Mouse (Mus musculus) spleen, adult 18-20 months (tissue): Measurements from ENCODE around the gene Slc25a30.
"Not testable (repeated sequence)": the region's sequence is repeated elsewhere in the genome, so short reads cannot be mapped to it uniquely, and the experiment has no call there.

Experiments
- DNase-seq, 2 experiments: peaks; one replicate each; pipeline ENCODE4 v3.0.0; 2022; ENCODE audit warnings: mixed read lengths in 2 of 2

Gene Slc25a30

GRCm38 (mm10) chr14:75790411-75790996 is 3.7 kb upstream of the Slc25a30 start:
- DNase-seq, result no peak

- DNase-seq, result no peak
Measured at GRCm38 (mm10) chr14:75789291-75789690, 2.5 kb upstream of the Slc25a30 start.

GRCm38 (mm10) chr14:75787794-75788175 is 948 bp upstream of the Slc25a30 start:
- no peak for DNase-seq

- no peak for DNase-seq
Measured at GRCm38 (mm10) chr14:75786424-75786867, 391 bp downstream of the Slc25a30 start.

GRCm38 (mm10) chr14:75779913-75780312 is 6.9 kb downstream of the Slc25a30 start:
- no peak for DNase-seq

- DNase-seq, result no peak
Measured at GRCm38 (mm10) chr14:75776637-75777036, 10.2 kb downstream of the Slc25a30 start.

- no peak for DNase-seq
Measured at GRCm38 (mm10) chr14:75773431-75773830, 13.4 kb downstream of the Slc25a30 start.

- not testable (repeated sequence) for DNase-seq
Measured at GRCm38 (mm10) chr14:75772407-75772806, 14.4 kb downstream of the Slc25a30 start.

GRCm38 (mm10) chr14:75771101-75771501 is 15.7 kb downstream of the Slc25a30 start:
- no peak for DNase-seq

GRCm38 (mm10) chr14:75769334-75769733 is 17.5 kb downstream of the Slc25a30 start:
- DNase-seq, result no peak

- no peak for DNase-seq
Measured at GRCm38 (mm10) chr14:75768275-75768608, 18.6 kb downstream of the Slc25a30 start.

GRCm38 (mm10) chr14:75767492-75768274 is 19.2 kb downstream of the Slc25a30 start:
- peak; percentile 21 to 65 for DNase-seq

- peak in 1 of 2 experiments; percentile 27 for DNase-seq
Measured at GRCm38 (mm10) chr14:75761028-75761805, 25.6 kb downstream of the Slc25a30 start.

- DNase-seq, result no peak
Measured at GRCm38 (mm10) chr14:75758401-75758800, 28.4 kb downstream of the Slc25a30 start.

GRCm38 (mm10) chr14:75757821-75758220 is 29.0 kb downstream of the Slc25a30 start:
- no peak for DNase-seq

GRCm38 (mm10) chr14:75756971-75757370 is 29.9 kb downstream of the Slc25a30 start:
- no peak for DNase-seq

- DNase-seq, result peak; percentile 95 to 98
Measured at GRCm38 (mm10) chr14:75753991-75754817, 32.6 kb downstream of the Slc25a30 start, which contains the start of gene Cog3. Gene Cog3, minus strand, starts transcription at chr14:75754517.

GRCm38 (mm10) chr14:75753206-75753605 is 33.6 kb downstream of the Slc25a30 start:
- no peak for DNase-seq

GRCm38 (mm10) chr14:75751040-75751439 is 35.8 kb downstream of the Slc25a30 start:
- no peak for DNase-seq

GRCm38 (mm10) chr14:75749123-75749522 is 37.7 kb downstream of the Slc25a30 start:
- no peak for DNase-seq

GRCm38 (mm10) chr14:75747960-75748359 is 38.9 kb downstream of the Slc25a30 start:
- no peak for DNase-seq

- no peak for DNase-seq
Measured at GRCm38 (mm10) chr14:75741904-75742303, 44.9 kb downstream of the Slc25a30 start.

GRCm38 (mm10) chr14:75735597-75735996 is 51.2 kb downstream of the Slc25a30 start:
- DNase-seq, result no peak
